Mouse (Mus musculus): ENCODE measurements around the gene Csk. TPM values are rescaled to one million over a fixed set of nuclear protein-coding genes. Genes with fewer than 3 reads are reported as not detected.

Gene Csk
- polyA plus RNA-seq, 1 experiment: 30.7 TPM

GRCm38 (mm10) chr9:57624295-57624694 is 29.1 kb downstream of the Csk start:
- Histone ChIP-seq H3K27me3 (ENCODE audit: control insufficient read depth, insufficient read depth, low read length, poor library complexity, severe bottlenecking) (no peaks in the 10 kb centered on the region), H3K4me3 (ENCODE audit: low read depth, low read length) (no peak overlapping the region), H3K9ac (ENCODE audit: low read depth, poor library complexity, severe bottlenecking) (no peak overlapping the region), H3K9me3 (replicated peaks; ENCODE audit: control insufficient read depth, insufficient read depth, low read length, poor library complexity, severe bottlenecking) (no peaks in the 10 kb centered on the region), H3K36me3 (ENCODE audit: control insufficient read depth, insufficient read depth, low read length, poor library complexity, severe bottlenecking) (peaks cover 3% of the 10 kb centered on the region; the same call in 1 of the 2 replicates), H3K27ac (ENCODE audit: insufficient read depth, low read length) (no peak overlapping the region), H3K4me1 (ENCODE audit: control insufficient read depth, insufficient read depth, low read length) (no peaks in the 10 kb centered on the region)
- no peak for TF ChIP-seq CTCF (IDR thresholded peaks at IDR 0.05; ENCODE audit: low read depth, low read length)
- TF ChIP-seq EP300 (IDR thresholded peaks at IDR 0.05; ENCODE audit: insufficient read depth, low read depth, low read length): no peak
- TF ChIP-seq POLR2A (IDR thresholded peaks at IDR 0.05; ENCODE audit: insufficient read depth, low read length): no peak

DNA sequence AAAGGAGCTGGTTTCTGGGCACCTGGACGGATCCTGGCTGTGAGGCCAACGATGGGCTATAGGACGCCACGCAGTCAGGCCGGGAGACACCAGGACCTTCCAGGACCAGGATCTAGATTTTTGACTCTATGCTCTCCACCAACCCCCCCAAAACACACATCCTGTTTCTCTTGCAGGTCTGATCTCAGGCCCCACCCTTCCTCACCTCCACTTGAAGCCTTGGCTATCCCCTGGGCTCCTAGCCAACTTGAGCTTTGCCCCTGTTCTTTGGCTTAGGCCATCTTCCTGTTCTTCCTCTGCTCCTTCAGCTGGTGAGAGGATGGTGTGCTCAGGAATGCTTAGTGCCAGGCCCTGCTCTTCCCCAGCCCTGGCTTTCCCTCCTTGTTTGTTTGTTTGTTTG is 32.8 kb downstream of the Csk start, which contains the start of gene Lman1l:
Lman1l (minus strand) TSS at position 101 of the 400 bp plus-strand sequence.
- Histone ChIP-seq H3K4me1 (ENCODE audit: control insufficient read depth, insufficient read depth, low read length) (no peaks in the 10 kb centered on the region), H3K9me3 (replicated peaks; ENCODE audit: control insufficient read depth, insufficient read depth, low read length, poor library complexity, severe bottlenecking) (no peaks in the 10 kb centered on the region), H3K9ac (ENCODE audit: low read depth, poor library complexity, severe bottlenecking) (no peak within 1 kb of the TSS), H3K36me3 (ENCODE audit: control insufficient read depth, insufficient read depth, low read length, poor library complexity, severe bottlenecking) (no peaks in the 10 kb centered on the region), H3K27ac (ENCODE audit: insufficient read depth, low read length) (no peak within 1 kb of the TSS), H3K4me3 (ENCODE audit: low read depth, low read length) (no peak within 1 kb of the TSS), H3K27me3 (ENCODE audit: control insufficient read depth, insufficient read depth, low read length, poor library complexity, severe bottlenecking) (no peaks in the 10 kb centered on the region)
- TF ChIP-seq EP300 (IDR thresholded peaks at IDR 0.05; ENCODE audit: insufficient read depth, low read depth, low read length): no peak
- no peak for TF ChIP-seq CTCF (IDR thresholded peaks at IDR 0.05; ENCODE audit: low read depth, low read length)

DNA sequence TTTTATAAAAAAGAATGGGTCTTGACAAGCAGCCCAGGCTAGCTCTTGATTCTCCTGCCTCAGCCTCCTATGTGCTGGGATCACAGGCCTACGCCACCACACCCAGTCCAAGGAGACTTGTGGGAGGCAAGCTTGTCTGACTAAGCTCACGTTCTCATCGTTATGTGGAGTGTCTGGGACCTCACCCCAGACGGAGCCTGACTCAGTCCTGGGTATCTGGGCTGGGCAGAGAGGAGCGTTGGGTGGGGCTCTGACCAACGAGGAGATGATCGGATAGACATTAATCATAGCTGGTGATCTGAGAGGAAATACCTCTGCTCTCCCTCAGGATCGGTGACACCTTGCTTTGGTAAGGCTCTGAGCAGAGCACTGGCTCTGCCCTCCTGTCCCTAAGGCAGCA is 34.6 kb downstream of the Csk start:
- no peaks in the 10 kb centered on the region for H3K9me3 ChIP-seq (replicated peaks; ENCODE audit: control insufficient read depth, insufficient read depth, low read length, poor library complexity, severe bottlenecking)
- no peaks in the 10 kb centered on the region for H3K4me1 ChIP-seq (ENCODE audit: control insufficient read depth, insufficient read depth, low read length)
- H3K27ac ChIP-seq (ENCODE audit: insufficient read depth, low read length): no peak overlapping the region

GRCm38 (mm10) chr9:57617556-57618169 is 35.8 kb downstream of the Csk start:
- no peaks in the 10 kb centered on the region for H3K4me1 ChIP-seq (ENCODE audit: control insufficient read depth, insufficient read depth, low read length)
- H3K9ac ChIP-seq (ENCODE audit: low read depth, poor library complexity, severe bottlenecking): no peak overlapping the region
- no peaks in the 10 kb centered on the region for H3K27me3 ChIP-seq (ENCODE audit: control insufficient read depth, insufficient read depth, low read length, poor library complexity, severe bottlenecking)
- no peaks in the 10 kb centered on the region for H3K36me3 ChIP-seq (ENCODE audit: control insufficient read depth, insufficient read depth, low read length, poor library complexity, severe bottlenecking)
- no peaks in the 10 kb centered on the region for H3K9me3 ChIP-seq (replicated peaks; ENCODE audit: control insufficient read depth, insufficient read depth, low read length, poor library complexity, severe bottlenecking)
- TF ChIP-seq POLR2A (IDR thresholded peaks at IDR 0.05; ENCODE audit: insufficient read depth, low read length) (no peak), EP300 (IDR thresholded peaks at IDR 0.05; ENCODE audit: insufficient read depth, low read depth, low read length) (no peak), CTCF (IDR thresholded peaks at IDR 0.05; ENCODE audit: low read depth, low read length) (no peak)
- H3K27ac ChIP-seq (ENCODE audit: insufficient read depth, low read length): no peak overlapping the region
- H3K4me3 ChIP-seq (ENCODE audit: low read depth, low read length): no peak overlapping the region

More for the DNA sequence above, 34.6 kb downstream of the Csk start:
- Histone ChIP-seq H3K9ac (ENCODE audit: low read depth, poor library complexity, severe bottlenecking) (no peak overlapping the region), H3K27me3 (ENCODE audit: control insufficient read depth, insufficient read depth, low read length, poor library complexity, severe bottlenecking) (no peaks in the 10 kb centered on the region), H3K36me3 (ENCODE audit: control insufficient read depth, insufficient read depth, low read length, poor library complexity, severe bottlenecking) (no peaks in the 10 kb centered on the region), H3K4me3 (ENCODE audit: low read depth, low read length) (no peak overlapping the region)
- no peak for TF ChIP-seq POLR2A (IDR thresholded peaks at IDR 0.05; ENCODE audit: insufficient read depth, low read length)
- no peak for TF ChIP-seq CTCF (IDR thresholded peaks at IDR 0.05; ENCODE audit: low read depth, low read length)
- TF ChIP-seq EP300 (IDR thresholded peaks at IDR 0.05; ENCODE audit: insufficient read depth, low read depth, low read length): no peak

GRCm38 (mm10) chr9:57614786-57615185 is 38.6 kb downstream of the Csk start:
- no peaks in the 10 kb centered on the region for H3K36me3 ChIP-seq (ENCODE audit: control insufficient read depth, insufficient read depth, low read length, poor library complexity, severe bottlenecking)
- TF ChIP-seq POLR2A (IDR thresholded peaks at IDR 0.05; ENCODE audit: insufficient read depth, low read length) (no peak), EP300 (IDR thresholded peaks at IDR 0.05; ENCODE audit: insufficient read depth, low read depth, low read length) (no peak), CTCF (IDR thresholded peaks at IDR 0.05; ENCODE audit: low read depth, low read length) (no peak)
- no peak overlapping the region for H3K9ac ChIP-seq (ENCODE audit: low read depth, poor library complexity, severe bottlenecking)

GRCm38 (mm10) chr9:57613975-57614374 is 39.5 kb downstream of the Csk start:
- no peak overlapping the region for H3K9ac ChIP-seq (ENCODE audit: low read depth, poor library complexity, severe bottlenecking)
- H3K4me3 ChIP-seq (ENCODE audit: low read depth, low read length): no peak overlapping the region
- TF ChIP-seq CTCF (IDR thresholded peaks at IDR 0.05; ENCODE audit: low read depth, low read length) (no peak), POLR2A (IDR thresholded peaks at IDR 0.05; ENCODE audit: insufficient read depth, low read length) (no peak), EP300 (IDR thresholded peaks at IDR 0.05; ENCODE audit: insufficient read depth, low read depth, low read length) (no peak)
- no peaks in the 10 kb centered on the region for H3K27me3 ChIP-seq (ENCODE audit: control insufficient read depth, insufficient read depth, low read length, poor library complexity, severe bottlenecking)
- H3K36me3 ChIP-seq (ENCODE audit: control insufficient read depth, insufficient read depth, low read length, poor library complexity, severe bottlenecking): no peaks in the 10 kb centered on the region
- H3K4me1 ChIP-seq (ENCODE audit: control insufficient read depth, insufficient read depth, low read length): no peaks in the 10 kb centered on the region
- no peaks in the 10 kb centered on the region for H3K9me3 ChIP-seq (replicated peaks; ENCODE audit: control insufficient read depth, insufficient read depth, low read length, poor library complexity, severe bottlenecking)
- no peak overlapping the region for H3K27ac ChIP-seq (ENCODE audit: insufficient read depth, low read length)

More at GRCm38 (mm10) chr9:57614786-57615185, 38.6 kb downstream of the Csk start:
- no peaks in the 10 kb centered on the region for H3K4me1 ChIP-seq (ENCODE audit: control insufficient read depth, insufficient read depth, low read length)
- H3K4me3 ChIP-seq (ENCODE audit: low read depth, low read length): no peak overlapping the region
- no peaks in the 10 kb centered on the region for H3K9me3 ChIP-seq (replicated peaks; ENCODE audit: control insufficient read depth, insufficient read depth, low read length, poor library complexity, severe bottlenecking)
- no peak overlapping the region for H3K27ac ChIP-seq (ENCODE audit: insufficient read depth, low read length)
- H3K27me3 ChIP-seq (ENCODE audit: control insufficient read depth, insufficient read depth, low read length, poor library complexity, severe bottlenecking): no peaks in the 10 kb centered on the region

All from ES-Bruce4 (cell line).